Mouse (Mus musculus) embryonic facial prominence, embryonic 14.5 days (tissue): Measurements from ENCODE around the gene Zfp59. TPM values are rescaled to one million over a fixed set of nuclear protein-coding genes. Genes with fewer than 3 reads are reported as not detected.

Source experiments
- polyA plus RNA-seq: library from polyadenylated mRNA; unstranded; fragments of >200 nt; fragmentation: Nextera tagmentation; extraction: Ambion mirVana; gene quantifications from 2 replicates; pipeline ENCODE4 v1.2.1, GENCODE M21; 2014

The Zfp59 gene
- polyA plus RNA-seq, 1 experiment from 2014 or later, result 8.4 TPM

Other genes with a start within 250 kb of the Zfp59 start
- 114 and 123 TPM in 2 replicates for gene Akt2, start 247.1 kb upstream of the Zfp59 start, polyA plus RNA-seq
- 3.8 and 4.6 TPM in 2 replicates for gene Ttc9b, start 184.7 kb upstream of the Zfp59 start, polyA plus RNA-seq
- gene Map3k10, start 164.0 kb upstream of the Zfp59 start, polyA plus RNA-seq, result 7.2 and 8.0 TPM in 2 replicates
- 3.2 and 3.4 TPM in 2 replicates for gene Zfp607b, start 149.3 kb upstream of the Zfp59 start, polyA plus RNA-seq
- gene Zfp60, start 107.2 kb upstream of the Zfp59 start, polyA plus RNA-seq, result 30.4 and 33.5 TPM in 2 replicates
- 1.8 and 1.9 TPM in 2 replicates for gene Zfp626, start 31.4 kb upstream of the Zfp59 start, polyA plus RNA-seq
- gene Zfp607a, start 18.9 kb downstream of the Zfp59 start, polyA plus RNA-seq, result 3.1 and 3.2 TPM in 2 replicates
- 8.0 and 8.3 TPM in 2 replicates for gene Zfp974, start 90.9 kb downstream of the Zfp59 start, polyA plus RNA-seq
- gene Zfp780b, start 140.6 kb downstream of the Zfp59 start, polyA plus RNA-seq, result 10.5 and 10.9 TPM in 2 replicates
- gene Zfp850, start 175.5 kb downstream of the Zfp59 start, polyA plus RNA-seq, result 4.6 and 4.9 TPM in 2 replicates
- gene Psmc4, start 211.5 kb downstream of the Zfp59 start, polyA plus RNA-seq, result 247 and 269 TPM in 2 replicates
- gene Fcgbp, start 232.6 kb downstream of the Zfp59 start, polyA plus RNA-seq, result 0.34 and 0.58 TPM in 2 replicates